Mouse (Mus musculus) left cerebral cortex, postnatal 36 days (tissue): ENCODE measurements at regions not wholly inside any gene's neighbourhood (a gene's known extent, or its start where the extent isn't known, plus 50 kb on each side); places are given as distances from the start of the nearest gene placed in this dataset.

Experiments used
- DNase-seq, 2 experiments: peaks; one replicate each; pipeline ENCODE4 v3.0.0; 2021 to 2022; ENCODE audit warnings: low spot score in 2 of 2, mixed read lengths in 1 of 2
- intact Hi-C: fragments of 180-260 bp; cut with DNase I; formaldehyde crosslinking; loops from one replicate; pipeline ENCODE4 v1.15.1; 2025

- no peak for DNase-seq
These were observed 136.7 kb downstream of the Hs3st3b1 start for GRCm38 (mm10) chr11:63785281-63785886.

GRCm38 (mm10) chr11:63785965-63786364, 136.1 kb downstream of the Hs3st3b1 start:
- intact Hi-C loops = no loop called here
- no peak for DNase-seq

More at GRCm38 (mm10) chr11:63785281-63785886, 136.7 kb downstream of the Hs3st3b1 start:
- intact Hi-C loops = no loop called here

- intact Hi-C loops = no loop called here
- DNase-seq = no peak
These were observed 132.5 kb downstream of the Hs3st3b1 start for GRCm38 (mm10) chr11:63789473-63790120.

- intact Hi-C loops = no loop called here
These were observed 130.9 kb downstream of the Hs3st3b1 start for GRCm38 (mm10) chr11:63791004-63791862.

GRCm38 (mm10) chr11:63793732-63794503, 128.2 kb downstream of the Hs3st3b1 start:
- no peak for DNase-seq
- intact Hi-C loops = no loop called here

More at GRCm38 (mm10) chr11:63791004-63791862, 130.9 kb downstream of the Hs3st3b1 start:
- no peak for DNase-seq

- no peak for DNase-seq
- intact Hi-C loops = no loop called here
These were observed 109.9 kb downstream of the Hs3st3b1 start for GRCm38 (mm10) chr11:63812146-63812545.

- intact Hi-C loops = no loop called here
- no peak for DNase-seq
These were observed 99.2 kb downstream of the Hs3st3b1 start for GRCm38 (mm10) chr11:63822847-63823246.

GRCm38 (mm10) chr11:63827271-63827762, 94.8 kb downstream of the Hs3st3b1 start:
- no peak for DNase-seq
- intact Hi-C loops = no loop called here

- intact Hi-C loops = no loop called here
These were observed 88.6 kb downstream of the Hs3st3b1 start for GRCm38 (mm10) chr11:63833480-63833879.

GRCm38 (mm10) chr11:63834140-63834539, 88.0 kb downstream of the Hs3st3b1 start:
- no peak for DNase-seq
- intact Hi-C loops = no loop called here

More at GRCm38 (mm10) chr11:63833480-63833879, 88.6 kb downstream of the Hs3st3b1 start:
- no peak for DNase-seq

GRCm38 (mm10) chr11:63834631-63835030, 87.5 kb downstream of the Hs3st3b1 start:
- intact Hi-C loops = no loop called here
- no peak for DNase-seq
